Mouse (Mus musculus) ES-E14 (cell line): ENCODE results near the gene Slc36a1.

Source experiments
- CHD2 ChIP-seq: IDR thresholded peaks from 2 replicates; pipeline ENCODE4 v1.6.1; 2014; ENCODE audit warnings: mild to moderate bottlenecking, low read depth, low read length, inconsistent platforms
- HCFC1 ChIP-seq: IDR thresholded peaks from 2 replicates; pipeline ENCODE4 v1.6.1; 2012; ENCODE audit warnings: low read length, inconsistent platforms, borderline replicate concordance; ENCODE audit not compliant: insufficient read depth
- MAFK ChIP-seq: IDR thresholded peaks from 2 replicates; pipeline ENCODE4 v1.6.1; 2014; ENCODE audit warnings: mild to moderate bottlenecking, low read depth, low read length, inconsistent platforms; ENCODE audit not compliant: insufficient read depth
- ZNF384 ChIP-seq: IDR thresholded peaks from 2 replicates; pipeline ENCODE4 v1.6.1; 2012; ENCODE audit warnings: low read depth, low read length, inconsistent platforms

- TF ChIP-seq ZNF384 (no peak), HCFC1 (no peak), MAFK (no peak), CHD2 (no peak)
Observed at GRCm38 (mm10) chr11:55179856-55180255, 24.3 kb upstream of the Slc36a1 start.
